Mouse (Mus musculus): Measurements from ENCODE around the gene Gm8909. TPM values are rescaled to one million over a fixed set of nuclear protein-coding genes. Genes with fewer than 3 reads are reported as not detected.

Gm8909 gene
- polyA plus RNA-seq, 1 experiment from 2014 or later, result 6.7 TPM

Other genes starting within 250 kb of the Gm8909 start
- 61.2 and 67.8 TPM in 2 replicates for gene Abcf1, start 198.8 kb downstream of the Gm8909 start, polyA plus RNA-seq (2015; fragmentation: Nextera tagmentation; extraction: Ambion mirVana)
- gene Gnl1, start 188.7 kb downstream of the Gm8909 start, polyA plus RNA-seq (2015; fragmentation: Nextera tagmentation; extraction: Ambion mirVana), result 29.6 and 32.1 TPM in 2 replicates
- 12.6 and 12.9 TPM in 2 replicates for gene Prr3, start 188.3 kb downstream of the Gm8909 start, polyA plus RNA-seq (2015; fragmentation: Nextera tagmentation; extraction: Ambion mirVana)
- 2.7 and 3.7 TPM in 2 replicates for gene H2-T24, start 148.0 kb downstream of the Gm8909 start, polyA plus RNA-seq (2015; fragmentation: Nextera tagmentation; extraction: Ambion mirVana)
- 50.4 and 53.1 TPM in 2 replicates for gene H2-T23, start 135.7 kb downstream of the Gm8909 start, polyA plus RNA-seq (2015; fragmentation: Nextera tagmentation; extraction: Ambion mirVana)
- 23.9 and 24.4 TPM in 2 replicates for gene H2-T22, start 125.8 kb downstream of the Gm8909 start, polyA plus RNA-seq (2015; fragmentation: Nextera tagmentation; extraction: Ambion mirVana)
- gene Gm6034, start 125.6 kb downstream of the Gm8909 start, polyA plus RNA-seq (2015; fragmentation: Nextera tagmentation; extraction: Ambion mirVana), result not detected in 2 replicates
- gene Gm11127, start 110.2 kb downstream of the Gm8909 start, polyA plus RNA-seq (2015; fragmentation: Nextera tagmentation; extraction: Ambion mirVana), result not detected in 2 replicates
- gene Gm19684, start 46.9 kb downstream of the Gm8909 start, polyA plus RNA-seq (2015; fragmentation: Nextera tagmentation; extraction: Ambion mirVana), result not detected in 2 replicates
- not detected in 2 replicates for gene Gm7030, start 39.1 kb downstream of the Gm8909 start, polyA plus RNA-seq (2015; fragmentation: Nextera tagmentation; extraction: Ambion mirVana)
- gene H2-T3, start 21.8 kb upstream of the Gm8909 start, polyA plus RNA-seq (2015; fragmentation: Nextera tagmentation; extraction: Ambion mirVana), result 0.12 TPM in 2 replicates
- gene Rpp21, start 89.5 kb upstream of the Gm8909 start, polyA plus RNA-seq (2015; fragmentation: Nextera tagmentation; extraction: Ambion mirVana), result 129 and 146 TPM in 2 replicates
- 9.2 and 10.4 TPM in 2 replicates for gene Trim39, start 103.7 kb upstream of the Gm8909 start, polyA plus RNA-seq (2015; fragmentation: Nextera tagmentation; extraction: Ambion mirVana)
- not detected in 2 replicates for gene H2-M10.2, start 118.0 kb upstream of the Gm8909 start, polyA plus RNA-seq (2015; fragmentation: Nextera tagmentation; extraction: Ambion mirVana)
- not detected in 2 replicates for gene H2-M10.1, start 157.6 kb upstream of the Gm8909 start, polyA plus RNA-seq (2015; fragmentation: Nextera tagmentation; extraction: Ambion mirVana)
- not detected in 2 replicates for gene H2-M10.3, start 199.9 kb upstream of the Gm8909 start, polyA plus RNA-seq (2015; fragmentation: Nextera tagmentation; extraction: Ambion mirVana)